Mouse (Mus musculus) macrophage (primary cell): ENCODE results near the gene Cobll1. TPM values are rescaled to one million over a fixed set of nuclear protein-coding genes. Genes with fewer than 3 reads are reported as not detected.

Experiments used
- H3K27ac ChIP-seq: fragments of 350-480 bp; formaldehyde crosslinking; 2 replicates; pipeline ENCODE4 v1.9.0; 2021
- H3K36me3 ChIP-seq: fragments of 350-480 bp; formaldehyde crosslinking; 2 replicates; pipeline ENCODE4 v1.9.0; 2021; ENCODE audit errors: inconsistent target
- H3K4me3 ChIP-seq: fragments of 350-480 bp; formaldehyde crosslinking; 2 replicates; pipeline ENCODE4 v1.9.0; 2021; ENCODE audit errors: inconsistent target
- H3K79me2 ChIP-seq: fragments of 350-480 bp; formaldehyde crosslinking; 2 replicates; pipeline ENCODE4 v1.9.0; 2021; ENCODE audit errors: inconsistent target
- WGBS: methylation state at CpG from one replicate; pipeline ENCODE4 v1.1.7; 2026; ENCODE audit warnings: inconsistent platforms; ENCODE audit not compliant: missing documents; 5-methylcytosine and 5-hydroxymethylcytosine counted together
- polyA plus RNA-seq: library from polyadenylated mRNA; stranded (reverse); fragments of 250-400 nt; gene quantifications from 3 replicates; pipeline ENCODE4 v1.2.4, GENCODE M21; 2018; ENCODE audit warnings: inconsistent platforms

Gene Cobll1
- polyA plus RNA-seq, 1 experiment from 2014 or later, result 0.40 TPM

DNA sequence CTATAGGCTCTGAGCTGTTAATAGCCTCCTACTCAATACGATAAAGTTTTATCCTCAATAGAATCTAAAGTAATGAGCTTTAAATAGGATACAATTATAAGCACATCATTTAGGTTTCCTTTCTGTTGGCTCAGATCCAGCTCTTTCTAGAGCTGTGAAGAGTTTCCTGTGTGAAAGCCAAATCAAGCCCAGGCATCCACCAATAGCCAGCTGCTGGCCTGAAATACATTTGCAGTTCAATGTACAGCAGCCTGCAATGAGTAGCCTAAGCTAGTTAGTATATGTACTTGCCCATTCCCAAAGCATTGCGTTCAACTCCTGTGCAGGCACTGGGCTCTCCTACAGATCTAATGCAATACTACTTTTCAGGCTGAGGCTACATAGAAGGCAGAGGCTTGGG lies 145.2 kb downstream of the Cobll1 start:
- H3K27ac ChIP-seq, result no peak overlapping the region
- WGBS, result 86% methylated on average over 2 of the region's 2 CpGs

GRCm38 (mm10) chr2:65090986-65091385 lies 148.2 kb downstream of the Cobll1 start:
- Histone ChIP-seq H3K36me3 (no peaks in the 10 kb centered on the region), H3K79me2 (no peaks in the 10 kb centered on the region), H3K4me3 (no peak overlapping the region), H3K27ac (no peak overlapping the region)
- 53% methylated on average over 2 of the region's 2 CpGs for WGBS

More for the DNA sequence above, 145.2 kb downstream of the Cobll1 start:
- H3K36me3 ChIP-seq, result no peaks in the 10 kb centered on the region
- no peaks in the 10 kb centered on the region for H3K79me2 ChIP-seq
- no peak overlapping the region for H3K4me3 ChIP-seq

GRCm38 (mm10) chr2:65087197-65087596 lies 152.0 kb downstream of the Cobll1 start:
- no peaks in the 10 kb centered on the region for H3K36me3 ChIP-seq
- WGBS, result 74% methylated on average over 3 of the region's 3 CpGs
- no peak overlapping the region for H3K27ac ChIP-seq
- H3K79me2 ChIP-seq, result no peaks in the 10 kb centered on the region
- no peak overlapping the region for H3K4me3 ChIP-seq

DNA sequence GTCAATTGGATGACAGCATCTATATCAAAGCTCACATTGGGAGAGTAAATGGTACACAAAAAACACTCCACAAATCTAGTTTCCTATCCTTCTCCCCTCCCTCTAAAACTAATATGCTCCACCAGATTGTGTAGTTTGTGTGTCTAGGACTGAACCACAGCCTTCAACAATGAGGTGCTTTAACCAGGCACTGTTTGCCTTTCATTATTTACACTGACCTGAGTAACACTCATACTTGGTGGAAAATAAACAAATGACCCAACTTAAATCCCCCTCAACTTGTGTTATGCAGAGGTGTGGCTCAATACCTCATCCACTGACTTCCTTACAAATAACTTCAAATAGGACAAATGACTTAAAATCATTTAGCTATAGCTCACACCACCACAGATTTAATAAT lies 155.8 kb downstream of the Cobll1 start:
- Histone ChIP-seq H3K27ac (no peak overlapping the region), H3K4me3 (no peak overlapping the region), H3K36me3 (no peaks in the 10 kb centered on the region), H3K79me2 (no peaks in the 10 kb centered on the region)

DNA sequence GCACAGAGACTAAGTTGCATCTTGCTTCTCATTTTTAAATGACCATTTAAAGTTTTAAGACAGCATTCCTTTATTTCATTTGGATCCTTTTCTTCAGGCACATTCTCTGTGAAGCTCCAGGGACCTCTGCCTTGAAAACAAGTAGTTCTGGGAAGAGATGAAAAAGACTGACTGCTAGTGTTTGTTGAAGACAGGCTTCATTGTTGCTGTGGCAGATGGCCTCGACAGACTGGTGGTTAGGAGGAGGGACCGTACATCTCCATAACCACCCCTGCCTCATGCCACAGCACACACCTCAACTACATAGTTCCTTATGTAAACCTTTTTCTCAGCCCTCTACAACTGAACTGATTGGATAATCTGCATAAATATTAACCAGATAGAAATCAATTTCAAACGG lies 161.7 kb downstream of the Cobll1 start:
- no peaks in the 10 kb centered on the region for H3K79me2 ChIP-seq
- no peaks in the 10 kb centered on the region for H3K36me3 ChIP-seq
- no peak overlapping the region for H3K27ac ChIP-seq
- no peak overlapping the region for H3K4me3 ChIP-seq
- 86% methylated on average over 3 of the region's 3 CpGs for WGBS

DNA sequence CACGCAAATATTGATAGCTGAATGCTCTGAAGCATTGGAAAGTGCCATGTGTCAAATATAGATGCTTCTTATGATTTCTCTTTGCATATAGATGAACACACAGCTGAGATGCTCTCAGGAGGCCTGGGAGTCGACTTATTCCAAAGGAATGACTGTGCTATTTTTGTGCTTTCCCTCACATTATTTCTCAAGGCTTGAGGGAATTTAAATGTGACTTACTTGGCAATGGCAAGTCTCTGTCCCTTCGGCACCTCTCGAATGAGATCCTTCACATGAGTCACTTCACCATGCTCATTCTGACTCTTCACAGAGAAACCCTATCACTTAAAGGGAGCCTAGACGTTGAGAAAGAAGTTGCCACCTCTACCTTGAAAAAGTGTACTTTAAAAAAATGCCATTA lies 163.4 kb downstream of the Cobll1 start:
- Histone ChIP-seq H3K36me3 (no peaks in the 10 kb centered on the region), H3K79me2 (no peaks in the 10 kb centered on the region), H3K4me3 (no peak overlapping the region), H3K27ac (no peak overlapping the region)
- WGBS, result 87% methylated on average over 5 of the region's 5 CpGs

DNA sequence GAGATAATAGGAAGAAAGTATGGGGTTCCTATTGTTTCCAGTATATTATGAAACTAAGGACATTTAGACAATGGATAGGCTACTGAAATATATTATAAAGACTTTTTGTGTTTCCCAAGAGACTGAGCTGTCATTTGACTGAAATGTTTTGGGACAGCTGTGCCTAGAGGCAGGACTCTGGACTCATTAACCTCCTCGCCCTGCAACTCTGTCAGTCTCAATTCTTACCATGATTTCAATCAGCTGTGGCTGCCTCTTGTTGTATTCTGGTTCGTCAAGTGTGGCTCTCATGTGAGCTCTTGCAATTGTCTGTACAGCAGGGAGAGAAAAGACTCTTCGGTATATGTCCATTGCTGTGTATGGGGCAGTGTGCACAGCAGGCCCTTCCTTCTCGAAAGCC lies 163.8 kb downstream of the Cobll1 start:
- H3K36me3 ChIP-seq, result no peaks in the 10 kb centered on the region
- H3K4me3 ChIP-seq, result no peak overlapping the region
- no peak overlapping the region for H3K27ac ChIP-seq
- H3K79me2 ChIP-seq, result no peaks in the 10 kb centered on the region
- WGBS, result 93% methylated on average over 4 of the region's 4 CpGs

DNA sequence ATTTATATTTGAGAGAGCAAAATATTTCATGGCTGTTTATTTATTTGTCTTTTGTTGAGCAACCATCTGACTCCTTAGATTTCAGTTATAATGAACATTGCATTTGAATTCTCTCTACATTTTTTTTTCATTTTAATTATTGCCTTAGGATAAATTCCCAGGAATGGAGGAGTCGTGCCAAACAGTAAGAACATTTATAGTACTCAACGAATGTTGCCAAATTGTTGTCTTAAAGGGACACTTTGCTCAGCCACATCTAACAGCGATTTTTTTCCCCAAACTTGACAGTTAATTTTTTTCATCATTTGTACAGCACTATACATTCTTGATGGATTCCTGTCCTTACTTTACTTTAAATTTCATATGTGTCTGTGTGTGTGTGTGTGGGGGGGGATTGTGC lies 167.0 kb downstream of the Cobll1 start:
- no peaks in the 10 kb centered on the region for H3K36me3 ChIP-seq
- WGBS, result 91% methylated on average over 3 of the region's 3 CpGs
- H3K79me2 ChIP-seq, result no peaks in the 10 kb centered on the region
- H3K27ac ChIP-seq, result no peak overlapping the region
- no peak overlapping the region for H3K4me3 ChIP-seq

GRCm38 (mm10) chr2:65053764-65054163 lies 185.4 kb downstream of the Cobll1 start:
- H3K4me3 ChIP-seq, result no peak overlapping the region
- 86% methylated on average over 2 of the region's 2 CpGs for WGBS
- H3K79me2 ChIP-seq, result no peaks in the 10 kb centered on the region
- no peak overlapping the region for H3K27ac ChIP-seq
- H3K36me3 ChIP-seq, result no peaks in the 10 kb centered on the region

- Histone ChIP-seq H3K36me3 (no peaks in the 10 kb centered on the region), H3K4me3 (no peak overlapping the region), H3K27ac (no peak overlapping the region), H3K79me2 (no peaks in the 10 kb centered on the region)
- WGBS, result 93% methylated on average over 6 of the region's 6 CpGs
Measured at GRCm38 (mm10) chr2:65052191-65053012, 186.8 kb downstream of the Cobll1 start.

GRCm38 (mm10) chr2:65050776-65051175 lies 188.4 kb downstream of the Cobll1 start:
- Histone ChIP-seq H3K4me3 (no peak overlapping the region), H3K27ac (no peak overlapping the region), H3K79me2 (no peaks in the 10 kb centered on the region), H3K36me3 (no peaks in the 10 kb centered on the region)
- WGBS, result 98% methylated on average over 3 of the region's 3 CpGs

DNA sequence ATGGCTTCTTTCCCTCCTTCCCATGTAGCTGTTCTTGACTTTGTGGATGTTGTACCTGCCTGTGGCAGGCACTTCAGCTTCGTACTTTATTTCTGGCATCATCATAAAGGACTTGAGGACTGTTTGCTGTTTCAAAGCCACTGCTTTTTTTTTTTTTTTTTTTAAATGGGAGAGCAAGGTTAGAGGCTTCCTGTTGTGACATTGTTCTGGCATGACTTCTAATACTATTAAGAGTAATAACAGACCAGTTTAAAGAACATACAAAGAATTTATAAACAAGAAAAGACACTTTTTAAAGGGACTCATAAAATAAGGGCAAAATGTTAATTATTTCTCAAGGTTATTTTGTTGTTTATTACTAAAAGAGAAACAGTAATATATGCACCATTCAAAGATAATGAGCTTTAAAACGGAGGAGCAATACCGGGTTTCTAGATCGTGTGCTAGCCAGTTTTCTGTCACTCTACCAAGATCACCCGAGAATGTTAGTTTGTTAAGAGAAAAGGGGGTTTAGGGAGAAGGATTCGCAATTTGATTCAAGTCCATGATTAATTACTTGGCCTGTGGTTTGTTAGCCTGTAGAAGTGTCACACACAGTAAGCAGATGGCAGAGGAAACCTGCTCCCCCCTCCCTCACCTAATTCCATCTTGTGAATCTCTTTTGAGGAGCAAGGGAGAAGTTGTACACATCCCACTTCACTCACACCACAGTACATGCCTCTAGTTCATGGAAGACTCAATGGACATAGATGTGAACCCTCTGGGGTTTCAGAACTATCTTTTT lies 190.8 kb downstream of the Cobll1 start:
- WGBS, result 86% methylated on average over 6 of the region's 6 CpGs
- no peak overlapping the region for H3K27ac ChIP-seq
- H3K36me3 ChIP-seq, result no peaks in the 10 kb centered on the region
- H3K4me3 ChIP-seq, result no peak overlapping the region
- H3K79me2 ChIP-seq, result no peaks in the 10 kb centered on the region
